Mouse (Mus musculus) urinary bladder, postnatal 4 days (tissue): Measurements from ENCODE around the gene Anapc15-ps.

ENCODE experiments used
- DNase-seq, 2 experiments: peaks; one replicate each; pipeline ENCODE4 v3.0.0; 2021 to 2022; ENCODE audit warnings: low spot score in 2 of 2

Anapc15-ps gene

DNA sequence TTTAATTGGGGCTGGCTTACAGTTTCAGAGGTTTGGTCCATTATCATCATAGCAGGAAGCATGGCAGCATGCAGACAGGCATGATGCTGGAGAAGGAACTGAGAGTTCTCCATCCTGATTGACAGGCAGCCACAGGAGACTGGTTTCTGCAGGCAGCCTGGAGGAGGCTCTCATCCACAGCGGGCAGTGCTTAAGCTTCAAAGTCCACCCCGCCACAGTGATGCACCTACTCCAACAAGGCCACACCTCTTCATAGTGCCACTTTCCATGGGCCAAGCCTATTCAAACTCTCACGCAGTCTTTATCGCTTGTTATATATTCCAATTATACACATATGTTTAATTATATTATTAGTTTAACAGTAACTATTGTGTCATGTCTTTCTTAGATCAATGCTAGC is 18.1 kb upstream of the Anapc15-ps start:
- DNase-seq, result no peak

DNA sequence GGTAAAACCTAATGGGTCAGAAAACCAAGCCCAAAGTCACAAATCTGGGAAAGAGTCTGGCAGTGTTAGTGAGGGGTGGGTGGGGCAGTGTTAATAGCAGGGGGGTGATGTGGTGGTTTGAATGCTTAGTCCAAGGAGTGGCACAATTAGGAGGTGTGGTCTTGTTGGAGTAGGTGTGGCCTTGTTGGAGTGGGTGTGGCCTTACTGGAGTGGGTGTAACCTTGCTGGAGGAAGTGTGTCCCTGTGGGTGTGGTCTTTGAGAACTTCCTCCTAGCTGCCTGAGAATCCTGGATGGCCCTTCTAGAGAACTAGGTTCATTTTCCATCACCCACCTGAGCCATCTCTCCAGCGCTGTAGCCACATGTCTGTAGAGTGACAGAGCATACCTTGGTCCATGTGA is 16.6 kb upstream of the Anapc15-ps start:
- DNase-seq, result no peak

DNA sequence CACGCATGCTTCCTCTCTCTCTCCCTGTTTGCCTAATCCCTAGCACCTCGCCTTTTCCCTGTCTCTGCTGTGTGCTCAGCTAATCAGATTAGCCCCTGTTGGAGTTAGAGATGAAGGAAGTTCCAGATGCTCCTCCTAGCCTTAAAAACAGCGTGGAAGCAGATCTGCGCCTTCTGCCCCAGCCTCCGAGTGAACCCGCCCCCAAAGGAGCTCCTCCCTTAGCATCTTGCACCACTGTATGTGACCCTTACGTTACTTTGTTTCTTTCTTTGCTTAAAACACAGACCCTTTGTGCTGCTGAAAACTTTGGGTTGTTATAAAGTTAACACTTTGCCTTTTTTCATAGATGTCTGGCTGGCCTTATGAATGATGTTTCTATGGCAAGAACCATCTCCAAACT is 15.8 kb upstream of the Anapc15-ps start:
- DNase-seq, result no peak

DNA sequence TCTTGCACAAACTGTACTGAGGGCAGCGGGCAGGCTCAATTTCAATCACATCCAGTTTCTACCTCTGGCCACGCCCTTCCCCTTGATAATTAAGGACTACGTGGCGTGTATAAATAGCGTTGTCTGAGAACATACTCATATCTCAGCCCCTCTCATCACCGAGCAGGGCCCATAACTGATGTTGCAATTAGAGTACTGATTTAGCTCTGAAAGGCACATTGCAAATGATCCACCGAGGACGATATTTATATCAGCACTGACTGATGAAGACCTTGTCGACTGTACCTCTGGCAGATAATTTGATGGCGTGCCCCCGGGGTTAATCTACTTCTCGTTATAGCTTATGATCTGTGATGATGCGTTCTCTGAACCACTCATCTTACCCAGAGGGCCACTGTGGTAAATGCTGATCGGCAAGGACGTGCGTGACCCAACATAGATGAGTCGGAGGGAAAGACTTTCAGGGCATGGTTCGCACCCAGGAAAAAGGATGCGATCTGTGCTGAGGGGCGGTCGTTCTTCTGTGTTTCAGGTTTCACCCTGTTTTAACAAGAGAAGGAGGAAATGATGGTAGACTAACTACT is 14.4 kb upstream of the Anapc15-ps start:
- DNase-seq, result no peak

DNA sequence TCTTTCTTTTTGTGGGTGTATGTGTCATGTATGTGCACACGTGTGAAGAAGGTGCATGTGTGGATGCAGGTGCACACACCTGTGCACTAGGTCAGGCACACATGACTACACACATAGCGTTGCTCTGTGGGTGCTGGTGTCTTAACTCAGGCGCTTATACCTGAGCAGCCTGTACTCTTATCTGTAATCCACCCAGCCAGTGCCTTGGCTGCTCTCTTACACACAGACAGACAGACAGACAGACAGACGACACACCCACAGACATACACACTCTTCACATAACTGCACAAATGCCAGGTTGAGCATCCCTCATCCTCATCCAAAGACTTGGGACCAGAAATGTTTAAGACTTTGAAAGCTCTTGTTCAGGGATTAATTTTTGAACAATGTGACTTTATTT is 12.8 kb upstream of the Anapc15-ps start:
- DNase-seq, result no peak

DNA sequence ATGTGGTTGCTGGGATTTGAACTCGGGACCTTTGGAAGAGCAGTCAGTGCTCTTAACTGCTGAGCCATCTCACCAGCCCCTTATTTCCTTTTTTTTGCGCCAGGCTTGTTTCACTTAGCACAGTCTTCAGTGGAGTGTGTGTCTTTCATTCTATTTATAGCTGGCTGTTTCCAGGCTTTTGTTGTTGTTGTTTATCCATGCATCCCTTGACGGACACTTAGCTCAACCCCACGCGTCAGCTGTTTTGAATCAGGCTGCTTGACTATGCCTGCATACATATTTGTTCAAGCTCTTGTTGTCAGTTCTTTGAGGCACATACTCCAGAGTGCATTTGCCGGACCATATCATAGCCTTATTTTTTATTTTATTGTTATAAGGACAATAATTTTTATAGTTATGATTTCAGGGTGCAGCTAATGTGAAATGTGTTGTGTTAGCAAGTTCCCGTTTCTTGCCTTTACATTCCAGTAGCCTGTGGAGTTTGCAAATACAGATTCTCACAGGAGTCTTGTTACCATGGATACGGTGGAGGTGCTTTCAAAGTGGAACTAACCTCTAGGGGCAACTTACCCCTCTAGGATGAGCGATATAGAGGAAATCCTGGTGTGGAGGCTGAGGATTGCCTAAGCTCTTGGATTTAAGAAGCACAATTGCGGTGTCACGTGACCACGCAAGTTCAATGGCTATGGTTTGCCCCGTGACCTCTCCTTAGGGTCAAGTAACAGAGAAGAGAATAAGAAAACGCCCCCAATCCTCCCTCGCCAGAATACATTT is 11.7 kb upstream of the Anapc15-ps start:
- DNase-seq, result peak in 1 of 2 experiments; percentile 45

DNA sequence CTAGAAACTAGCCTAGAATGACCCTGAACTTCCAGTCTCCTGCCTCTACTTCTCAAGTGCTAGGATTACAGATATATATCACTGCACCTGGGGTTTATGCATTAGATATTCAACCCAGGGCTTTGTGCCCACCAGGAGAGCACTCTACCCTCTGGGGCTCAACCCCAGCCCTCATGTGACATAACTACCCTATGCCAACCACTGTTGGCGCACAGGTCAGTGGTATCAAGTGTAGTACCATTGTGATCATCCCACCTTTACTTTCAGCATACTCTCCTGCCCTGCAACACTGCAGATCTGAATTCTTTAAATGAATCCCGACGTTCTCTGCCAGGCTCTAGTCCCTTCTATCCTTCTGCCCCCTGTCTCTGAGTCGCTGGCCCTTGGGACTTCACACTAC is 11.0 kb upstream of the Anapc15-ps start:
- peak in 1 of 2 experiments; percentile 17 for DNase-seq

DNA sequence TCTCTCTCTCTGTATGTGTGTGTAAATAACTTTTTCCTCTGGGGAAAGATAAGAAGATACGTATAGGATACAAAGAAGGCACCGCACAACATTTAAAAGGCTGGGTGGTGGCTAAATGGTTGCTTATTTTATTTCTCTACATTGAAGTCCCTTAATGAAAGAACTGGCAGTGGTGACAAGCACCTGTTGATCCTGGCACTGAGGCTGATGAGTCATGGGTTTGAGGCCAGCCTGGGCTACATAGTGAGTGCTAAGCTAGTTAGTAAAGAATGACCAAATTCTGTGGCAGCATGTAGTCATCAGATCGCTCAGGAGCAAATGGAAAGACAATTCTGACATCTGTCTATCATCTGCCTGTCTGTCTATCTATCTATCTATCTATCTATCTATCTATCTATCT is 10.5 kb upstream of the Anapc15-ps start:
- peak in 1 of 2 experiments; percentile 16 for DNase-seq

DNA sequence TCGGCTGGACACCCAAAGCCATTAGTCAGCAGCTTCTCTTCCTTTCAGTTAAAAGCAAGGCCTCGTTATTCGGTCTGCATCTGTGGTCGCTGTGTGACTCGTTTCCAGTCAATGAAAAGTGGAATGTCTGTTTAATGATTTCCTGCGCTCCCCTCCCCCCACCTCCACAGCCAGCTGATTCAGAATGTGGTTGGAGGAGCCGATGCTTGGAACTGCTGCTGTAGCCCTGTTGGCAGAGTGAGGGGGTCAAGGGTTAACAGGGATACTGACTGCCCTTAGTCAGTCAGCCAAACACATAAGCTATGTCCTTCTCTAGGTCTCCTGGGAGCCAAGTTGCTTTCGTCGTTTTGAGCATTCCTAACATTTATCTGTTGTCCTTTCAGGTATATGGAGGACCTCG is 9.7 kb upstream of the Anapc15-ps start:
- DNase-seq, result peak in 1 of 2 experiments; percentile 49

DNA sequence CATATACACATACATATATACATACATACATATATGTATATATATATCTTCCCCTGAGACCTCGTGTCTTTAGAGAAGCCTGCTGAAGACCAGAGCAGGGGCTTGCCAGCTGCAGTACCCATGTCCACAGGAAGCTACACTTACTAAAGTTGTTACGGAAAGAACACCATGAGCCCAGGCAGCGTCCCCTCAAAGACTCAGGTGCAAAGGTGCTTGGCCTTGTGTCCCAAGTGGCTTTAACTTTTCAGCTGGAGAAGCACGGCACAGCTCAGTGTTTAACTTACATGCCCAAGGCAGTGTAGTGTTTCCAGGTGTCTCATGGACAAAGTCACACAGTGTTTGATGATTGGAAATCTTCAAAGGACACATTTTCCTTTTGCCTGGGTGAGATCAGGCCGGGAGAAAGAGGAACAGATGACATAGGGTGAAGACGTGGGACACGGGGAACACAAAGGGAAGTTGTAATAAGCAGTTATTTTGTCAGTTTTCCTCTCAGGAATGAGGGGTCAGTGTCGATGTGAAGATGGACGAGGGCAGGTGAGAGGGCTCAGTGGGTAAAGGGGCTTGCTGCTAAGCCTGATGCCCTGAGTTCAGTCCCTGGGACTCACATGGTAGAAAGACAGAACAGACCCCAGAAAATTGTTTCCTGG is 9.0 kb upstream of the Anapc15-ps start:
- DNase-seq, result peak in 1 of 2 experiments; percentile 44

DNA sequence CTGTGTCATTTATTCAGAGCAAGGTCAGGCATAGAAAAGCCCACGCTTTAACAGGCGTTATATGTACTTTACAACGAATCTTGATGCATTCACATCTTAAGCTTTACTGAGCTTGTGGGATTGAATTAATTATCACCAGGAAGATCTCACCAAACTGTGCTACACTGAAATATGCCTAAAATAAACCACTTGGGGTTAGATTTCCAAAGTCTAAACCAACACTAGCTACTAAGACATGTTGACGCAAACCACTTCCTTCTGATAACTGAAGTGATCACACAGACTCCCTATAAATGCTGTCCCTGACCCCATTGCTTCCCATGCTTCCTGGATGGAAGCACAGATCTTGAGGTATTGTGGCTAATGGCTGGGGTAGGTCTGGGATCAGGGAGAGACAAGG is 8.2 kb upstream of the Anapc15-ps start:
- no peak for DNase-seq

DNA sequence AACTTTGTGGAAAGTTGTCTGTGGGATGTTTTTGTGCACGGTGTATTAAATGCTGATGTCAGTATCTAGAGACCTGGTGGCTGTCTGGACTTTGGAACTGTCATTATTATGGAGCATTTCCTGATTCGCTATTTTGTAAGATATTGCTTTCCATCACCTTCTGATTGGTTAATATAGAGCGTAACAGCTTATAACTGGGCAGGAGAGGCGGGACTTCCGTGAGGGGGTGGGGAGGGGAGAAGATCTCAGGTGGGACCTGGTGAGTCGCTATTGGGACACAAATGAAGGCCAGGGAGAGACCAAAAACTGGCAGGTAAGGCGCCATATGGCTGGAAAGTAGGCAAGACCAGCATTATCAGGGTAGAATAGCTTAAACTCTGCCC is 7.8 kb upstream of the Anapc15-ps start:
- DNase-seq, result peak in 1 of 2 experiments; percentile 45

DNA sequence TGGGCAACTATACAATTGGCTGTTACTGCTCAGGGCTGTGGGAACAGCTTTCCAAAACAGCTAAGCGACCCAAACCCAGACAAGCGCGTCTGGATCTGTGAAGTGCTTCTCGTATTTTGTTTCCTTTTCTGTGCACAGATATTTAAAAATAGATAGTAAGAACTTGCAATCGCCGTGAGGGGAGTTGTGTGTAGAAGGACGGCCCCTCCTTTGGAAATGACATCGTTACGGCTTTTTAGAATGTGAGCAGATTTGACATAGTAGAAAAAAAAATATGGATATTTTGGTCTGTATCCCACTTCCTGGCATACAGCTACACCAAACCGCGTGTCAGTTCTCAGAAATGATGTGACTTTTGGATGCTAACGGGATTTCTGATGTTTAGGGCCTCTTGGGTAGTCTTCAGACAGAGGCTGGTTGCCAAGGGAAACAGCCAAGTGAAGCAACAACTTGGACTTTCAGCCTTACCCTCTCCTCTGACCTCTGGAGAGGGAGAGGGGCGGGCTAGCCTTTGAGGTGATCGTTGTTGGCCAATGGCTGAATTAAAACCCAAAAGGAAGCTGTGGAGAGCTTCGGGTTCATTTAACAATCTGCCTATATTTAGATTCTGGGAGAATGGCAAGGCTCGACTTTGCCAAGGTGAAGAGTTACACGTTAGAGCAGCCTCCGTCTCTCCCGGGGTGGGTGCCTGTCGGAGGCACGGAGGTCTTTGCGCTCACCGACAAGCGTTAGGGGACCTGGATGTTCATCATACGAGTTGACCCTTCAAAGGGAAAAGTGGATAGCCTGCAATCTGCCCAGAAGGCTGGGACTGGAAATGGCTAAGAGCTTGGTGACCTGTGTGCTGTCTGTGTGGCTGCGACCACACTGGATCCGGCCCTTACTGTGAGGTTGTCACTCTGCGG is 7.2 kb upstream of the Anapc15-ps start:
- peak in 1 of 2 experiments; percentile 57 for DNase-seq

DNA sequence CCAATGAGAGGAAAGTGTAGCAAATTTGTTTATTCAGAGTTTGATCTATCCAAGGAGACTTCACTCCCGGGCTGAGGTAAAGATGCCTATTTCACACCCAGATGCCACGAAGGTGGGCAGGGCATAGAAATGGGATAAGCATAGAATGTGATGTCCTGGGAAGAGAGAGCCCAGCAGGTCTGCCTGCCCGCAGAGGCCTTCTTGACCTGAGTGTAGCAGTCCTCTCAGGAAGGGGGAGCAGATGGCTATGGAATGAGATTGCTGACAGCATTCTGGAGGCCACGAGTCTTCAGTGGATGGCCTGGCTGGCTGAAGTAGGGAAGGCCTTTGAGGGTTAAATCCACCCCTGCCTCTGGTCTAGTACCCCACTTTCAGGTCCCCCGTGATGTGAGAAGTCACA is 5.9 kb upstream of the Anapc15-ps start:
- DNase-seq, result peak in 1 of 2 experiments; percentile 50

DNA sequence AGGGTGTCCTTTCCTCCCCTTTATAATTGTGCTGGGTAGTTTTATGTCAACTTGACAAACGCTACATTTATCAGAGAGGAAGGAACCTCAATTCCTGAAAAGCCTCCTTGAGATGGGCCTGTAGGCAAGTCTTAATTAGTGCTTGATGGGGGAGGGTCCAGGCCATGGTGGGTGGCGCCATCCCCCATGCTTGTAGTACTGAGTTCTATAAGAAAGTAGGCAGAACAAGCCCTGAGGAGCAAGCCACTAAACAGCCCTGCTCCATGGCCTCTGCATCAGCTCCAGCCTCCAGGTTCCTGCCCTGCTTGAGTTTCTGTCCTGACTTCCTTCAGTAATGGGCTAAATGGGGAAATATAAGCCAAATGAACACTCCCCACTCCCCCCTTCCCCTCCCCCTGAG is 5.4 kb upstream of the Anapc15-ps start:
- DNase-seq, result peak in 1 of 2 experiments; percentile 35

DNA sequence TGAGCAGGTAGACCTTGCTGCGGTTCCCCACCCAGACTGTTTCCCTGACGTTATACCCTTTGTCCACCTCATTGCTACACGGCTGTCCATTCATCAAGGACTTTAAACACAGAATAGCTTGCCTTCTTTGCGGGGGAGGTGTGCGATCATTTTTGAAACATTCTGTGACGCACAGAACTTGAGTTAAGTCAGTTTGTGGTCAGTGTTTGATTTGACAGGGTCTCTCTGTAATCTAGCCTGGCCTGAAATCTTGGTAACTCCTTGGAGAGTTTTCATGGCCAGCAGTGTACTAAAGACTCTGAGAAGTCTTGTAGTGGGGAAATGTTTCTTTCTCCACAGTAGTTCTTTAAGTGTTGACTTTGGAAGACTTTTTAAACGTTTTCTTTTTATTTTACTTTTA is 5.0 kb upstream of the Anapc15-ps start:
- DNase-seq, result no peak

DNA sequence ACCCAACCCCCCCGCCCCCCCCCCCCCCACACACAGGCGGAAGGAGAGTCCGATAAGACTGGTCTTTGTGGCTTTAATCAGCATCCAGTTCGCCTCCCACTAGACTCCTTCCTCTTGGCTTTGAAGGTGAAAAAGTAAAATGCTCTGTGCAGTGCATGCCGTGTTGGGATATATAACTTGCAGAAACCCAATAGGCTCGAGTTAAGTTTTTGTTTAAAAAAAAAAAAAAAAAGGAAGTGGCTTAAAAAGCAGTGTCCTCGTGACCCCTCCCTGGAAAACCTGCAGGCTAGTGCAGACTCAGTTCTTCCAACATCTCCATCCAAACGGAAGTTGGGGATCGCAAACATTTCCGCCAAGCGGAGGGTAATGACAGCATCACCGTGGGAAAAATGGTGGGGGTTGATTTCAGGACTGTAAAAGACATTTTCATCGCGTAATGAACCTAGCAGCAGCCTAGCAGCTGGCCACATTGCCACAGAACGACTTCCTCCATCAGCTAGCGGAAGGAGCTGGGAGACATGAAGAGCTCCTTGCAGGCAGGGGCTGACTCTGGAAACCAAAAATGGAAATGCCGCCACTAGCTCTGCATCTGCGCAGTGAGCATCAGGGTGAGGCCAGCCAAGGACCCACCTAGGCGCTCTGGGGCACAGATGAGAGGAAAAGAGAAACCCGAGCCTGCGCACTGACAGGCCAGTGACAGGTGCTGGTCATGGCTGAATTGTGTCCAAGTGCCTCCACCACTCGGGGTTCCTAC is 4.3 kb upstream of the Anapc15-ps start:
- peak; percentile 32 to 58 for DNase-seq

DNA sequence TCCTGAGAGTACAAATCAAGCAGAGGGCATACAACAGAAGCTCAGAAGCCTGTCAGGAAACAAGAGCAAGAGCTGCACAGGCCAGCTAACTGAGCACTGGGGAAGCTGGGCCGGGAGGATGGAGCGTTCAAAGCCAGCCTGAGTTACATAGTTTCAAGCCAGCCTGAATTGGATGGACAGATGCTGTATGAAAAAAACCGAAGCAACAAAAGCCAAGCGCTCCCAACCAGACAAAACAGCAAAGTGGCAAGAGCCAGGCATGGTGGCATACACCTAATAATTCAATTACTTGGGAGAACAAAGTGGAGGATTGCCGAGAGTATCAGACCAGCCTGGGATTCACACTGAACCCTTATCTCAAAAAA is 3.7 kb upstream of the Anapc15-ps start:
- DNase-seq, result peak in 1 of 2 experiments; percentile 50

DNA sequence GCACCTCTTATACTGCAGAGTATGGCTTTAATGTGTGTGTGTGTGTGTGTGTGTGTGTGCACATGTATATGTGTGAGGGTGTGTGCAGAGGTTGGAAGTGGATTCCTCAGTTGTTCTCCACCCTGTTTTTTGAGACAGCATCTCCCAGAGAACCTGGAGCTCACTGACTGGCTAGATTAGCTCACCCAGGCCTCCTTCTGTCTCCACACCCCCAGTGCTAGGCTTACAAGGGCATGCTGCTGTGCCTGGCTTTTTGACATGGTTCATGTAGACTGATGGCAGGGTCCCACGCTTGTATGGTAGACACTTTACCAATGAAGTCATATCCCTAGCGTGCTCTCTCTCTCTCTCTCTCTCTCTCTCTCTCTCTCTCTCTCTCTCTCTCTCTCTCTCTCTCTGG is 3.1 kb upstream of the Anapc15-ps start:
- peak in 1 of 2 experiments; percentile 26 for DNase-seq

DNA sequence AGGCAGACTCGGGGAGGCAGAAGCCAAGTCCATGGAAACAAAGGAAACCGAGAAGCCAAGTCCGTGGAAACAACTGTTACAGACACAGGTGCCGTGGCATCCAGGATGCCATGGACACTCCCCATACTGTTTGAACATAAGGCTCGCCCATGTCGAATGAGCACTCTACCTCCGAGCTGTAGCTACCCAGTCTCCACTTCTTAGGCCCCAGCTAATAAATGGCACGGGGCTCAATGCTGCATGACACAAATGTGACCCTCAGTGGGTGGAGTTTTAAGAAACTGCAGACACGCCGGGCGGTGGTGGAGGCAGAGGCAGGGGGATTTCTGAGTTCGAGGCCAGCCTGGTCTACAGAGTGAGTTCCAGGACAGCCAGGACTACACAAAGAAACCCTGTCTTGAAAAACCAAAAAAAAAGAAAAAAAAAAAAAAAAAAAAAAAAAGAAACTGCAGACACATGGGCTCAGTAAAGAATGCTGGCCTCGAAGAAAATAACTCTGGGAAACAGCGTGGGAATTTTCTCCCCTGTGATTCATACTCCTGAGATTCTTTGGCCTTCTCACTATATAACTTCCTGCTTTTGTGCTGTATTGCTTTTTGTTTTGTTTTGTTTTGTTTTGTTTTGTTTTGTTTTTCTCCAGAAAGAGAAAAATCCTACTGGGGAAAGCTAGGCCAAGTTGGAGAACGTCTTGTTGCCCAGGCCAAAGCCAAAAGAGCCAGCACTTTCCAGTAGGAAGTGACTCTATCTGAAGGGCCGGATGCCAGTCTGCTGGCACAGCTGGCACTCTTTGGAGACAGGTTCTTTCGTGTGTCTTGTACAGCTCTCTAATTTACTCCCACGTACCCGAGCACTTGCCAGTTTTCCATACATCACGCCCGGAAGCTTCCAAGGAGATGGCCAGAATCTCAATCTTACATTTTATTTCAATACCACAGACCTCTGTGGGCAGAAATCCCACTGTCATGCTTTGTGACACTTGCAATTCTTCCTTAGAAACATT is 2.2 kb downstream of the Anapc15-ps start:
- DNase-seq, result peak in 1 of 2 experiments; percentile 50
